Mouse (Mus musculus) limb, embryonic 11.5 days (tissue): Measurements from ENCODE around the gene Maml2. TPM values are rescaled to one million over a fixed set of nuclear protein-coding genes. Genes with fewer than 3 reads are reported as not detected.

Source experiments
- ATAC-seq: fragments of 200-750 bp; cut with Nextera tagmentation; 2 replicates; pipeline ENCODE4 v1.8.0; 2017; ENCODE audit warnings: low read depth; ENCODE audit not compliant: insufficient number of reproducible peaks, low FRiP score, low TSS enrichment
- DNase-seq: peaks from one replicate; pipeline ENCODE4 v3.0.0-alpha.2; 2015; ENCODE audit warnings: low spot score
- H3K27ac ChIP-seq: fragments of 300-500 bp; sonication (generic); replicated peaks from 2 replicates; pipeline ENCODE4 v1.5.1; 2014; ENCODE audit warnings: low read depth, mild to moderate bottlenecking, low read length
- H3K27me3 ChIP-seq: fragments of 300-500 bp; sonication (generic); 2 replicates; pipeline ENCODE4 v1.6.1; 2014; ENCODE audit warnings: mild to moderate bottlenecking, low read length, mixed read lengths; ENCODE audit not compliant: control insufficient read depth, insufficient read depth
- H3K36me3 ChIP-seq: fragments of 300-500 bp; sonication (generic); 2 replicates; pipeline ENCODE4 v1.6.1; 2014; ENCODE audit warnings: mild to moderate bottlenecking, low read length, moderate library complexity, mixed read lengths; ENCODE audit not compliant: control insufficient read depth, insufficient read depth
- H3K4me1 ChIP-seq: fragments of 300-500 bp; sonication (generic); 2 replicates; pipeline ENCODE4 v1.6.1; 2014; ENCODE audit warnings: low read length, mixed read lengths; ENCODE audit not compliant: control insufficient read depth, insufficient read depth
- H3K4me2 ChIP-seq: fragments of 300-500 bp; sonication (generic); 2 replicates; pipeline ENCODE4 v1.6.1; 2014; ENCODE audit warnings: low read depth, mild to moderate bottlenecking, moderate library complexity; ENCODE audit not compliant: severe bottlenecking
- H3K4me3 ChIP-seq: fragments of 300-500 bp; sonication (generic); 2 replicates; pipeline ENCODE4 v1.5.1; 2014; ENCODE audit warnings: low read depth, low read length
- H3K9ac ChIP-seq: fragments of 300-500 bp; sonication (generic); 2 replicates; pipeline ENCODE4 v1.6.1; 2014; ENCODE audit warnings: mild to moderate bottlenecking, low read length
- H3K9me3 ChIP-seq: fragments of 300-500 bp; sonication (generic); 2 replicates; pipeline ENCODE4 v1.6.1; 2016; ENCODE audit warnings: low read length; ENCODE audit not compliant: control insufficient read depth
- WGBS: fragments of 180-500 bp; shearing (Covaris S2); extraction: QIAGEN DNeasy Blood & Tissue Kit; methylation state at CpG from one replicate; pipeline ENCODE4 v1.1.7; 2014; 5-methylcytosine and 5-hydroxymethylcytosine counted together
- polyA plus RNA-seq: library from polyadenylated mRNA; unstranded; fragments of >200 nt; fragmentation: Nextera tagmentation; extraction: Ambion mirVana; gene quantifications from 2 replicates; pipeline ENCODE4 v1.2.1, GENCODE M21; 2014

Gene Maml2
- polyA plus RNA-seq, 1 experiment from 2014 or later = 9.3 TPM

DNA sequence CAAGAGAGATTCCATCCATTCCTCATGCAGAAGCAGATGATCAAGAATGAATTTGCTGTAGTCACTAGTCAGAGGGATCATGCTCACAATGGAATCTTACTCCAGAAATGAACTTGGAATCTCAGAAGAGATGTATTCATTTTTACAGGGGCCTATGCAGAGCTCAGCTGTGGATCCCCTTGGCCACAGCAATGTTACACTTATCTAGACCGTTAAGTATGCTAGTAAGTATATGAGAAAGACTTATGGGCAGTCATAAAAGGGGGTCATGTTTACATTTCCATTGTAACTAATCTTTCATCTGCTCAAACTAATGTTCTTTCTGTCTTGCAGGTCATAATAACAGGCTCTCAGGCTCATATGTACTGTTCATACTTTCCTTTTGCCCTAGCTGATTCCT, 227.3 kb downstream of the Maml2 start:
- no peak for ATAC-seq
- no peak for DNase-seq
- no peaks in the 10 kb centered on the region for H3K36me3 ChIP-seq
- no peaks in the 10 kb centered on the region for H3K9me3 ChIP-seq
- WGBS = 86% methylated on average over 1 of the region's 1 CpGs
- no peaks in the 10 kb centered on the region for H3K27me3 ChIP-seq
- H3K4me3 ChIP-seq = no peak overlapping the region
- no peak overlapping the region for H3K27ac ChIP-seq
- no peak overlapping the region for H3K9ac ChIP-seq
- H3K4me1 ChIP-seq = no peaks in the 10 kb centered on the region
- H3K4me2 ChIP-seq = no peak overlapping the region

GRCm38 (mm10) chr9:13525561-13526255, 228.0 kb downstream of the Maml2 start:
- 74% methylated on average over 5 of the region's 5 CpGs for WGBS
- no peak for ATAC-seq
- Histone ChIP-seq H3K4me3 (no peak overlapping the region), H3K36me3 (no peaks in the 10 kb centered on the region), H3K4me1 (no peaks in the 10 kb centered on the region), H3K9me3 (no peaks in the 10 kb centered on the region), H3K4me2 (no peak overlapping the region), H3K27me3 (no peaks in the 10 kb centered on the region), H3K27ac (no peak overlapping the region), H3K9ac (no peak overlapping the region)
- no peak for DNase-seq

- Histone ChIP-seq H3K4me1 (peaks cover 6% of the 10 kb centered on the region; the same call in 1 of the 2 replicates), H3K27ac (no peak overlapping the region), H3K27me3 (no peaks in the 10 kb centered on the region), H3K4me2 (no peak overlapping the region), H3K9ac (no peak overlapping the region), H3K36me3 (no peaks in the 10 kb centered on the region), H3K9me3 (no peaks in the 10 kb centered on the region; the same call in 1 of the 2 replicates), H3K4me3 (no peak overlapping the region)
- no peak for DNase-seq
- ATAC-seq = no peak
- 88% methylated on average over 4 of the region's 4 CpGs for WGBS
Observed at GRCm38 (mm10) chr9:13530575-13530974, 232.8 kb downstream of the Maml2 start.

GRCm38 (mm10) chr9:13533076-13533707, 235.4 kb downstream of the Maml2 start:
- no peak for ATAC-seq
- H3K4me2 ChIP-seq = no peak overlapping the region
- H3K36me3 ChIP-seq = no peaks in the 10 kb centered on the region
- no peaks in the 10 kb centered on the region for H3K27me3 ChIP-seq
- WGBS = 87% methylated on average over 11 of the region's 11 CpGs
- H3K9me3 ChIP-seq = no peaks in the 10 kb centered on the region; the same call in 1 of the 2 replicates
- H3K9ac ChIP-seq = no peak overlapping the region
- H3K4me1 ChIP-seq = peaks cover 12% of the 10 kb centered on the region
- H3K4me3 ChIP-seq = no peak overlapping the region
- H3K27ac ChIP-seq = no peak overlapping the region
- no peak for DNase-seq

DNA sequence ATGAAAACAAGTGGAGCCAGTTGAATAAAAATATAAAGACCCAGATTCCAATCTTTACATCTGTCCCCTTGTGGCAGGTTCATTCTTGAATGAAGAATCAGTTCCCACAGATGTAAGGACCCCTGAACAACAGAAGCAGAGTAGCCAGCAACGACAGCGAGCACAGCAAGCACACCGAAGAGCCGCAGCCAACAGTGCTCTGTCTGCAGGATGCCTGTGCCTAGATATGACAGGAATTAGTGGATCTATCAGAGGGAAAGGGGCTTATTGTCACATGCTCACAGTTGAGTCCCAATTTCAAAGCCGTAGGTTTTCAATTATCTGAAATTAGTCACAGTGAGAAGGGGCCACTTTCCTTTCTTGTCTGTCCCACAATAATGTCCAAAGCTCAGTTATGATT, 238.0 kb downstream of the Maml2 start:
- no peaks in the 10 kb centered on the region for H3K27me3 ChIP-seq
- H3K27ac ChIP-seq = no peak overlapping the region
- no peak overlapping the region for H3K4me2 ChIP-seq
- H3K9ac ChIP-seq = no peak overlapping the region
- H3K4me3 ChIP-seq = no peak overlapping the region
- peaks cover 24% of the 10 kb centered on the region for H3K4me1 ChIP-seq
- H3K36me3 ChIP-seq = no peaks in the 10 kb centered on the region
- ATAC-seq = no peak
- WGBS = 20% methylated on average over 5 of the region's 5 CpGs
- DNase-seq = no peak
- no peaks in the 10 kb centered on the region; the same call in 1 of the 2 replicates for H3K9me3 ChIP-seq

- no peak overlapping the region for H3K9ac ChIP-seq
- no peak overlapping the region for H3K4me2 ChIP-seq
- WGBS = 12% methylated on average over 12 of the region's 12 CpGs
- H3K4me3 ChIP-seq = no peak overlapping the region
- H3K27ac ChIP-seq = no peak overlapping the region; the same call in 1 of the 2 replicates
- no peaks in the 10 kb centered on the region; the same call in 1 of the 2 replicates for H3K9me3 ChIP-seq
- peaks cover 24% of the 10 kb centered on the region for H3K4me1 ChIP-seq
- no peaks in the 10 kb centered on the region for H3K27me3 ChIP-seq
- H3K36me3 ChIP-seq = no peaks in the 10 kb centered on the region
- ATAC-seq (no peak), DNase-seq (peak; percentile 56)
Observed at GRCm38 (mm10) chr9:13536419-13537261, 238.9 kb downstream of the Maml2 start.

GRCm38 (mm10) chr9:13538200-13538599, 240.4 kb downstream of the Maml2 start:
- DNase-seq (no peak), ATAC-seq (no peak)
- no peak overlapping the region for H3K27ac ChIP-seq
- H3K9ac ChIP-seq = no peak overlapping the region
- H3K4me3 ChIP-seq = no peak overlapping the region
- no peaks in the 10 kb centered on the region; the same call in 1 of the 2 replicates for H3K9me3 ChIP-seq
- WGBS = 82% methylated on average over 7 of the region's 7 CpGs
- no peak overlapping the region for H3K4me2 ChIP-seq
- peaks cover 25% of the 10 kb centered on the region for H3K4me1 ChIP-seq
- no peaks in the 10 kb centered on the region for H3K27me3 ChIP-seq
- no peaks in the 10 kb centered on the region for H3K36me3 ChIP-seq

- Histone ChIP-seq H3K27me3 (no peaks in the 10 kb centered on the region), H3K36me3 (no peaks in the 10 kb centered on the region), H3K27ac (0 out of 2 replicates have a peak overlapping the region, but pooled peaks have one; percentile 10), H3K4me2 (no peak overlapping the region), H3K4me3 (no peak overlapping the region), H3K4me1 (peaks cover 25% of the 10 kb centered on the region), H3K9me3 (no peaks in the 10 kb centered on the region), H3K9ac (no peak overlapping the region)
- ATAC-seq (no peak), DNase-seq (peak; percentile 37)
- WGBS = 49% methylated on average over 4 of the region's 4 CpGs
Observed at GRCm38 (mm10) chr9:13539535-13539934, 241.8 kb downstream of the Maml2 start.
